Mouse (Mus musculus) myocyte (in vitro differentiated cells): Measurements from ENCODE around the gene Nomo1. TPM values are rescaled to one million over a fixed set of nuclear protein-coding genes. Genes with fewer than 3 reads are reported as not detected.

Experiments
- H3K27me3 ChIP-seq: one replicate; pipeline ENCODE4 v1.6.1; 2011; ENCODE audit not compliant: control insufficient read depth, insufficient read depth, insufficient read length
- H3K36me3 ChIP-seq: one replicate; pipeline ENCODE4 v1.6.1; 2011; ENCODE audit not compliant: control insufficient read depth, insufficient read depth
- H3K4me2 ChIP-seq: one replicate; pipeline ENCODE4 v1.6.1; 2011; ENCODE audit warnings: low read depth, control low read depth
- H3K4me3 ChIP-seq: one replicate; pipeline ENCODE4 v1.5.1; 2011; ENCODE audit warnings: mild to moderate bottlenecking, control low read depth, moderate library complexity
- H3K79me2 ChIP-seq: one replicate; pipeline ENCODE4 v1.6.1; 2011; ENCODE audit not compliant: control insufficient read depth, insufficient read depth
- H3ac ChIP-seq: one replicate; pipeline ENCODE4 v1.6.1; 2011; ENCODE audit not compliant: control insufficient read depth, insufficient read length
- CEBPB ChIP-seq: IDR thresholded peaks from 2 replicates; pipeline ENCODE4 v1.6.1; 2011; ENCODE audit warnings: mild to moderate bottlenecking, moderate library complexity; ENCODE audit not compliant: poor library complexity, insufficient read depth, severe bottlenecking
- E2F4 ChIP-seq: IDR thresholded peaks from one replicate; pipeline ENCODE4 v1.6.1; 2011; ENCODE audit warnings: mild to moderate bottlenecking, control low read depth, moderate library complexity; ENCODE audit not compliant: insufficient read depth
- MAX ChIP-seq: IDR thresholded peaks from one replicate; pipeline ENCODE4 v1.6.1; 2011; ENCODE audit warnings: low read depth, mild to moderate bottlenecking, control low read depth
- MYOD1 ChIP-seq, 3 experiments: IDR thresholded peaks; one replicate each; pipeline ENCODE4 v1.6.1; 2011; ENCODE audit warnings: control low read depth in 2 of 3, low read depth in 2 of 3, mild to moderate bottlenecking in 2 of 3, moderate library complexity in 1 of 3; ENCODE audit not compliant: insufficient read length in 2 of 3, control insufficient read depth in 1 of 3
- MYOG ChIP-seq, 3 experiments: IDR thresholded peaks; one replicate each; pipeline ENCODE4 v1.6.1; 2011; ENCODE audit warnings: control low read depth in 2 of 3, low read depth in 2 of 3, mild to moderate bottlenecking in 2 of 3; ENCODE audit not compliant: insufficient read length in 2 of 3, control insufficient read depth in 1 of 3, insufficient read depth in 1 of 3
- POLR2A ChIP-seq: IDR thresholded peaks from one replicate; pipeline ENCODE4 v1.6.1; 2011; ENCODE audit warnings: low read depth, mild to moderate bottlenecking, control low read depth, moderate library complexity; ENCODE audit not compliant: insufficient read length
- POLR2AphosphoS2 ChIP-seq: IDR thresholded peaks from one replicate; pipeline ENCODE4 v1.6.1; 2011; ENCODE audit warnings: low read depth, control low read depth; ENCODE audit not compliant: insufficient read length
- REST ChIP-seq: IDR thresholded peaks from one replicate; pipeline ENCODE4 v1.6.1; 2011; ENCODE audit warnings: mild to moderate bottlenecking, control low read depth, moderate library complexity; ENCODE audit not compliant: insufficient read depth, insufficient read length
- SRF ChIP-seq: IDR thresholded peaks from one replicate; pipeline ENCODE4 v1.6.1; 2011; ENCODE audit warnings: low read depth; ENCODE audit not compliant: control insufficient read depth, insufficient read length
- TCF12 ChIP-seq: IDR thresholded peaks from one replicate; pipeline ENCODE4 v1.6.1; 2011; ENCODE audit warnings: mild to moderate bottlenecking, control low read depth; ENCODE audit not compliant: poor library complexity, insufficient read depth, severe bottlenecking
- TCF3 ChIP-seq: IDR thresholded peaks from one replicate; pipeline ENCODE4 v1.6.1; 2011; ENCODE audit warnings: low read depth, control low read depth; ENCODE audit not compliant: insufficient read length
- USF1 ChIP-seq: IDR thresholded peaks from one replicate; pipeline ENCODE4 v1.6.1; 2011; ENCODE audit warnings: low read depth, mild to moderate bottlenecking, control low read depth, moderate library complexity
- polyA plus RNA-seq: library from polyadenylated mRNA; unstranded; fragments of >200 nt; fragmentation: generic; extraction: Trizol; gene quantifications from one replicate; pipeline ENCODE4 v1.2.1, GENCODE M21; 2012; ENCODE audit warnings: missing spikeins

The Nomo1 gene
- polyA plus RNA-seq, 1 experiment = 79.2 TPM

- no peak for TF ChIP-seq USF1
- TF ChIP-seq POLR2AphosphoS2 = no peak
- no peak for TF ChIP-seq SRF
- no peak for TF ChIP-seq REST
- no peak for TF ChIP-seq POLR2A
- no peak for TF ChIP-seq TCF12
- TF ChIP-seq MYOG (IDR thresholded peaks at IDR 0.05; ENCODE audit: control insufficient read depth in 1 of 3, insufficient read depth in 1 of 3, insufficient read length in 2 of 3, low read depth in 2 of 3) = no peak
- TF ChIP-seq E2F4 = no peak
- no peak for TF ChIP-seq CEBPB
- no peak for TF ChIP-seq MYOD1 (IDR thresholded peaks at IDR 0.05; ENCODE audit: control insufficient read depth in 1 of 3, insufficient read length in 2 of 3, low read depth in 2 of 3)
- Histone ChIP-seq H3ac (no peak overlapping the region), H3K4me3 (no peak overlapping the region), H3K27me3 (no peaks in the 10 kb centered on the region), H3K79me2 (no peaks in the 10 kb centered on the region), H3K4me2 (no peak overlapping the region), H3K36me3 (peaks cover 4% of the 10 kb centered on the region)
Observed at GRCm38 (mm10) chr7:46077675-46078074, 44.2 kb downstream of the Nomo1 start.

- Histone ChIP-seq H3K79me2 (no peaks in the 10 kb centered on the region), H3K36me3 (peaks cover 4% of the 10 kb centered on the region), H3K27me3 (no peaks in the 10 kb centered on the region), H3K4me3 (no peak overlapping the region), H3ac (no peak overlapping the region), H3K4me2 (no peak overlapping the region)
- TF ChIP-seq POLR2A (no peak), CEBPB (no peak), TCF12 (no peak), MYOD1 (IDR thresholded peaks at IDR 0.05; ENCODE audit: control insufficient read depth in 1 of 3, insufficient read length in 2 of 3, low read depth in 2 of 3) (no peak), USF1 (no peak)
Observed at GRCm38 (mm10) chr7:46084024-46084423, 50.5 kb downstream of the Nomo1 start.

GRCm38 (mm10) chr7:46084839-46085513 is 51.5 kb downstream of the Nomo1 start:
- TF ChIP-seq REST (no peak), MYOG (IDR thresholded peaks at IDR 0.05; ENCODE audit: control insufficient read depth in 1 of 3, insufficient read depth in 1 of 3, insufficient read length in 2 of 3, low read depth in 2 of 3) (no peak), CEBPB (no peak), USF1 (no peak), TCF12 (no peak), MYOD1 (IDR thresholded peaks at IDR 0.05; ENCODE audit: control insufficient read depth in 1 of 3, insufficient read length in 2 of 3, low read depth in 2 of 3) (no peak), POLR2AphosphoS2 (no peak), MAX (no peak), POLR2A (no peak), TCF3 (no peak), SRF (no peak), E2F4 (no peak)
- Histone ChIP-seq H3ac (no peak overlapping the region), H3K36me3 (peaks cover 4% of the 10 kb centered on the region), H3K27me3 (no peaks in the 10 kb centered on the region), H3K79me2 (no peaks in the 10 kb centered on the region), H3K4me3 (no peak overlapping the region), H3K4me2 (no peak overlapping the region)

GRCm38 (mm10) chr7:46086378-46086777 is 52.9 kb downstream of the Nomo1 start:
- Histone ChIP-seq H3K79me2 (no peaks in the 10 kb centered on the region), H3K4me2 (no peak overlapping the region), H3K27me3 (no peaks in the 10 kb centered on the region), H3ac (no peak overlapping the region), H3K36me3 (peaks cover 3% of the 10 kb centered on the region), H3K4me3 (no peak overlapping the region)
- no peak for TF ChIP-seq MAX
- TF ChIP-seq SRF = no peak
- TF ChIP-seq REST = no peak
- TF ChIP-seq MYOG (IDR thresholded peaks at IDR 0.05; ENCODE audit: control insufficient read depth in 1 of 3, insufficient read depth in 1 of 3, insufficient read length in 2 of 3, low read depth in 2 of 3) = no peak
- no peak for TF ChIP-seq E2F4
- no peak for TF ChIP-seq POLR2A
- TF ChIP-seq TCF3 = no peak
- no peak for TF ChIP-seq MYOD1 (IDR thresholded peaks at IDR 0.05; ENCODE audit: control insufficient read depth in 1 of 3, insufficient read length in 2 of 3, low read depth in 2 of 3)
- TF ChIP-seq TCF12 = no peak
- TF ChIP-seq CEBPB = no peak
- no peak for TF ChIP-seq POLR2AphosphoS2
- no peak for TF ChIP-seq USF1

GRCm38 (mm10) chr7:46088241-46088640 is 54.7 kb downstream of the Nomo1 start:
- H3K36me3 ChIP-seq = no peaks in the 10 kb centered on the region
- H3K4me3 ChIP-seq = no peak overlapping the region
- no peak for TF ChIP-seq TCF12
- no peak for TF ChIP-seq USF1
- no peak for TF ChIP-seq POLR2A
- no peak for TF ChIP-seq REST
- no peak for TF ChIP-seq MYOG (IDR thresholded peaks at IDR 0.05; ENCODE audit: control insufficient read depth in 1 of 3, insufficient read depth in 1 of 3, insufficient read length in 2 of 3, low read depth in 2 of 3)
- TF ChIP-seq MAX = no peak
- TF ChIP-seq E2F4 = no peak
- TF ChIP-seq POLR2AphosphoS2 = no peak
- TF ChIP-seq SRF = no peak
- no peak for TF ChIP-seq MYOD1 (IDR thresholded peaks at IDR 0.05; ENCODE audit: control insufficient read depth in 1 of 3, insufficient read length in 2 of 3, low read depth in 2 of 3)
- H3K79me2 ChIP-seq = no peaks in the 10 kb centered on the region
- no peak overlapping the region for H3K4me2 ChIP-seq
- no peaks in the 10 kb centered on the region for H3K27me3 ChIP-seq
- H3ac ChIP-seq = no peak overlapping the region
